Mouse (Mus musculus) liver (tissue): ENCODE measurements around the gene Prdx2.

Experiments
- DNase-seq: peaks from one replicate; pipeline ENCODE4 v3.0.0-alpha.2; 2020; ENCODE audit warnings: mixed read lengths

Gene Prdx2

GRCm38 (mm10) chr8:84949753-84950152 lies 19.6 kb upstream of the Prdx2 start:
- DNase-seq: no peak

- DNase-seq: peak; percentile 67
These were observed 16.7 kb upstream of the Prdx2 start for GRCm38 (mm10) chr8:84952612-84953255.

- peak; percentile 80 for DNase-seq
These were observed 12.6 kb upstream of the Prdx2 start for GRCm38 (mm10) chr8:84956768-84957167.

- DNase-seq: no peak
These were observed 9.6 kb upstream of the Prdx2 start for GRCm38 (mm10) chr8:84959811-84960210.

GRCm38 (mm10) chr8:84963952-84964351 lies 5.4 kb upstream of the Prdx2 start:
- no peak for DNase-seq

GRCm38 (mm10) chr8:84965731-84966291 lies 3.6 kb upstream of the Prdx2 start:
- peak; percentile 98 for DNase-seq

- peak; percentile 65 for DNase-seq
These were observed 2.8 kb upstream of the Prdx2 start for GRCm38 (mm10) chr8:84966603-84967002.

- peak; percentile 47 for DNase-seq
These were observed 1.7 kb upstream of the Prdx2 start for GRCm38 (mm10) chr8:84967532-84968304.

GRCm38 (mm10) chr8:84968650-84969049 lies 737 bp upstream of the Prdx2 start:
- peak; percentile 39 for DNase-seq

GRCm38 (mm10) chr8:84970135-84970790 lies 876 bp downstream of the Prdx2 start:
- DNase-seq: peak; percentile 39

GRCm38 (mm10) chr8:84970913-84971312 lies 1.5 kb downstream of the Prdx2 start:
- peak; percentile 93 for DNase-seq

- no peak for DNase-seq
These were observed 3.7 kb downstream of the Prdx2 start for GRCm38 (mm10) chr8:84973079-84973478.

- peak; percentile 48 for DNase-seq
These were observed 4.6 kb downstream of the Prdx2 start for GRCm38 (mm10) chr8:84973803-84974542.

GRCm38 (mm10) chr8:84974543-84975142 lies 5.3 kb downstream of the Prdx2 start:
- no peak for DNase-seq

- DNase-seq: peak; percentile 78
These were observed 6.0 kb downstream of the Prdx2 start for GRCm38 (mm10) chr8:84975434-84975833.

GRCm38 (mm10) chr8:84976031-84976762 lies 6.8 kb downstream of the Prdx2 start:
- DNase-seq: peak; percentile 96

GRCm38 (mm10) chr8:84976763-84977434 lies 7.5 kb downstream of the Prdx2 start:
- no peak for DNase-seq

- peak; percentile 74 for DNase-seq
These were observed 8.3 kb downstream of the Prdx2 start for GRCm38 (mm10) chr8:84977435-84978247.

GRCm38 (mm10) chr8:84978248-84978940 lies 9.0 kb downstream of the Prdx2 start, which contains the start of gene Junb:
Gene Junb, minus strand, starts transcription at chr8:84978718.
- DNase-seq: peak; percentile 89
